Mouse (Mus musculus) ES-Bruce4 (cell line): ENCODE measurements around the gene Phc3.

Experiments
- CTCF ChIP-seq: IDR thresholded peaks from one replicate; pipeline ENCODE4 v1.8.1; 2011; ENCODE audit warnings: low read depth, low read length
- POLR2A ChIP-seq: IDR thresholded peaks from one replicate; pipeline ENCODE4 v1.8.1; 2011; ENCODE audit warnings: low read length; ENCODE audit not compliant: insufficient read depth

- TF ChIP-seq CTCF (no peak), POLR2A (no peak)
Measured at GRCm38 (mm10) chr3:30965644-30966043, 3.6 kb downstream of the Phc3 start.
